Mouse (Mus musculus) heart, postnatal 0 days (tissue): ENCODE data around the gene Dcaf17.

ENCODE experiments used
- CTCF ChIP-seq: IDR thresholded peaks from 2 replicates; pipeline ENCODE4 v1.5.1; 2016; ENCODE audit warnings: antibody characterized with exemption, control low read depth, low read depth
- EP300 ChIP-seq: IDR thresholded peaks from 2 replicates; pipeline ENCODE4 v1.6.1; 2016; ENCODE audit warnings: antibody characterized with exemption, low read depth

DNA sequence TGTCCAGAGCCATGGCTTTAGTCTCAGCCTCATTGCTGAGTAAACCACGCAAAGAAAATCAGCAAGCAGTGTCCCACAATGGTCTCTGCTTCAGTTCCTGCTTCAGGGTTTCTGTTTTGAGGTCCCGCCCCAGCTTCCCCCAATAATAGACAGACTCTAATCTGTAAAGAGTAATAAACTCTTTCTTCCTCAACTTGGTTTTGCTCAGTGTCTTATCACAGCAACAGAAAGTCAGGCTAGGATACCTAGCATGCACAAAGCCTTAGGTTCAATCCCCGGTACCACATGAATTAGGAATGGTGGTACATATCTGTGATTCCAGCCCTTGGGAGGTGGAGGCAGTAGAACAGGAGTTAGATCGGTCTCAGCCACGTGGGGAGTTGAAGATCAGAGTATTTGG, 79.7 kb downstream of the Dcaf17 start:
- TF ChIP-seq CTCF (no peak), EP300 (no peak)
